Mouse (Mus musculus) ES-E14 (cell line): ENCODE measurements around the gene Xirp1. TPM values are rescaled to one million over a fixed set of nuclear protein-coding genes. Genes with fewer than 3 reads are reported as not detected.

Experiments used
- DNase-seq: peaks from one replicate; pipeline ENCODE4 v3.0.0-alpha.2; 2013; ENCODE audit warnings: low read depth, low spot score
- H3K27ac ChIP-seq: 2 replicates; pipeline ENCODE4 v1.5.1; 2012; ENCODE audit warnings: low read depth, mild to moderate bottlenecking, low read length, moderate library complexity, mixed read lengths; ENCODE audit not compliant: poor library complexity, insufficient read depth, severe bottlenecking
- H3K36me3 ChIP-seq: 2 replicates; pipeline ENCODE4 v1.6.1; 2012; ENCODE audit warnings: mild to moderate bottlenecking, low read length, moderate library complexity, mixed read lengths; ENCODE audit not compliant: control insufficient read depth, poor library complexity, insufficient read depth, severe bottlenecking
- H3K4me1 ChIP-seq, 2 experiments: fragments of 150-350 bp in 1 of 2; sonication (generic) in 1 of 2; 2 replicates each; pipeline ENCODE4 v1.6.1; 2012; ENCODE audit warnings: low read length in 2 of 2, mild to moderate bottlenecking in 1 of 2, mixed read lengths in 1 of 2; ENCODE audit not compliant: control insufficient read depth in 2 of 2, insufficient read depth in 2 of 2, poor library complexity in 1 of 2
- H3K4me3 ChIP-seq, 2 experiments: fragments of 150-350 bp in 1 of 2; sonication (generic) in 1 of 2; 2 replicates each; pipeline ENCODE4 v1.5.1; 2012; ENCODE audit warnings: low read length in 2 of 2, low read depth in 1 of 2, mild to moderate bottlenecking in 1 of 2, mixed read lengths in 1 of 2; ENCODE audit not compliant: insufficient read depth in 1 of 2, poor library complexity in 1 of 2, severe bottlenecking in 1 of 2
- H3K9ac ChIP-seq: 2 replicates; pipeline ENCODE4 v1.6.1; 2012; ENCODE audit warnings: low read depth, mild to moderate bottlenecking, low read length, mixed read lengths; ENCODE audit not compliant: poor library complexity, insufficient read depth, severe bottlenecking
- H3K9me3 ChIP-seq: fragments of 150-350 bp; sonication (generic); 2 replicates; pipeline ENCODE4 v1.6.1; 2012; ENCODE audit warnings: low read depth, mild to moderate bottlenecking, low read length; ENCODE audit not compliant: control insufficient read depth, insufficient read depth
- CHD2 ChIP-seq: IDR thresholded peaks from 2 replicates; pipeline ENCODE4 v1.6.1; 2014; ENCODE audit warnings: mild to moderate bottlenecking, low read depth, low read length, inconsistent platforms
- HCFC1 ChIP-seq: IDR thresholded peaks from 2 replicates; pipeline ENCODE4 v1.6.1; 2012; ENCODE audit warnings: low read length, inconsistent platforms, borderline replicate concordance; ENCODE audit not compliant: insufficient read depth
- MAFK ChIP-seq: IDR thresholded peaks from 2 replicates; pipeline ENCODE4 v1.6.1; 2014; ENCODE audit warnings: mild to moderate bottlenecking, low read depth, low read length, inconsistent platforms; ENCODE audit not compliant: insufficient read depth
- ZC3H11A ChIP-seq: IDR thresholded peaks from 2 replicates; pipeline ENCODE4 v1.6.1; 2012; ENCODE audit warnings: low read depth, mild to moderate bottlenecking, inconsistent platforms, low read length, borderline replicate concordance
- ZNF384 ChIP-seq: IDR thresholded peaks from 2 replicates; pipeline ENCODE4 v1.6.1; 2012; ENCODE audit warnings: low read depth, low read length, inconsistent platforms
- in situ Hi-C, 2 experiments: fragments of 600-800 bp; cut with MboI; formaldehyde crosslinking; loops; one replicate each; pipeline ENCODE4 v1.15.1; 2025; ENCODE audit warnings: low sequenced_read_pairs in 2 of 2, inconsistent platforms in 1 of 2; ENCODE audit not compliant: unreplicated experiment in 2 of 2
- total RNA-seq: library from RNA; depleted of rRNA; stranded (reverse); fragments of 300-350 nt; gene quantifications from 2 replicates; pipeline ENCODE4 v1.2.3, GENCODE M21; 2012

Gene Xirp1
- total RNA-seq, 1 experiment, result 0.13 TPM

GRCm38 (mm10) chr9:120034375-120034774 lies 11.0 kb upstream of the Xirp1 start:
- Histone ChIP-seq H3K4me1 (no peaks in the 10 kb centered on the region), H3K4me3 (no peak overlapping the region), H3K9ac (no peak overlapping the region), H3K9me3 (no peaks in the 10 kb centered on the region), H3K27ac (no peak overlapping the region), H3K36me3 (no peaks in the 10 kb centered on the region)
- no peak for DNase-seq
- in situ Hi-C loops, result no loop called here
- no peak for TF ChIP-seq HCFC1
- no peak for TF ChIP-seq ZC3H11A
- TF ChIP-seq CHD2, result no peak
- TF ChIP-seq MAFK, result no peak
- no peak for TF ChIP-seq ZNF384

- Histone ChIP-seq H3K27ac (no peak overlapping the region), H3K36me3 (no peaks in the 10 kb centered on the region), H3K4me1 (peaks cover 0 to under 1% of the 10 kb centered on the region in 2 experiments; a peak in 1 of 4 replicates), H3K9ac (no peak overlapping the region), H3K4me3 (no peak overlapping the region), H3K9me3 (no peaks in the 10 kb centered on the region)
- DNase-seq, result no peak
- no peak for TF ChIP-seq CHD2
- no peak for TF ChIP-seq ZNF384
- no peak for TF ChIP-seq ZC3H11A
- no peak for TF ChIP-seq HCFC1
- no peak for TF ChIP-seq MAFK
- in situ Hi-C loops, result no loop called here
Measured at GRCm38 (mm10) chr9:120032710-120033109, 9.3 kb upstream of the Xirp1 start.

- Histone ChIP-seq H3K9me3 (no peaks in the 10 kb centered on the region), H3K27ac (no peak overlapping the region), H3K36me3 (no peaks in the 10 kb centered on the region), H3K9ac (no peak overlapping the region), H3K4me3 (no peak overlapping the region), H3K4me1 (peaks cover 0 to 3% of the 10 kb centered on the region in 2 experiments; a peak in 1 of 4 replicates)
- in situ Hi-C loops, result no loop called here
- DNase-seq, result no peak
- TF ChIP-seq MAFK, result no peak
- TF ChIP-seq ZNF384, result no peak
- TF ChIP-seq ZC3H11A, result no peak
- no peak for TF ChIP-seq HCFC1
- TF ChIP-seq CHD2, result no peak
Measured at GRCm38 (mm10) chr9:120030421-120030820, 7.0 kb upstream of the Xirp1 start.

DNA sequence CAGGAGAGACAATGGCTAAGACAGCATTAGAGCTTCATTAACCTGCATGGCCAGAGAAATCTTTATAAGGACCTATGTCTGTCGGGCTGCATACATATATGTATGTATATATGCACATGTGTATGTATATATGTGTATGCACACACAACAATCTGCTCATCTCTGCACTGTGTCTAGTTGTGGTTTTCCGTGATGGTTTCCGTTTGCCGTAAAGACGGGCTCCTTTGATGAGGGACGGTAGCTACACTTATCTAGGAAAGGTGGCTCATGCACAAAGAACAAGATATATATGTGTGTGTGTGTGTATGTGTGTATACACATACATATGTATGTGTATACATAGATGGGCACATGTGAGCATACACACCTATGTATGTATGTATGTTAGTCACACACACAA lies 6.5 kb upstream of the Xirp1 start:
- no peak overlapping the region for H3K4me3 ChIP-seq
- in situ Hi-C loops, result loop anchor here (5.0 kb wide), 2 partner anchors 62 to 67 kb away; partner anchors contain the start of gene Ccr8 (in 1 of the 2)
- no peak for DNase-seq
- no peaks in the 10 kb centered on the region for H3K36me3 ChIP-seq
- H3K9ac ChIP-seq, result no peak overlapping the region
- peaks cover 0 to 3% of the 10 kb centered on the region in 2 experiments; a peak in 1 of 4 replicates for H3K4me1 ChIP-seq
- TF ChIP-seq CHD2 (no peak), MAFK (no peak), ZNF384 (no peak), ZC3H11A (no peak), HCFC1 (no peak)
- no peak overlapping the region for H3K27ac ChIP-seq
- H3K9me3 ChIP-seq, result no peaks in the 10 kb centered on the region

DNA sequence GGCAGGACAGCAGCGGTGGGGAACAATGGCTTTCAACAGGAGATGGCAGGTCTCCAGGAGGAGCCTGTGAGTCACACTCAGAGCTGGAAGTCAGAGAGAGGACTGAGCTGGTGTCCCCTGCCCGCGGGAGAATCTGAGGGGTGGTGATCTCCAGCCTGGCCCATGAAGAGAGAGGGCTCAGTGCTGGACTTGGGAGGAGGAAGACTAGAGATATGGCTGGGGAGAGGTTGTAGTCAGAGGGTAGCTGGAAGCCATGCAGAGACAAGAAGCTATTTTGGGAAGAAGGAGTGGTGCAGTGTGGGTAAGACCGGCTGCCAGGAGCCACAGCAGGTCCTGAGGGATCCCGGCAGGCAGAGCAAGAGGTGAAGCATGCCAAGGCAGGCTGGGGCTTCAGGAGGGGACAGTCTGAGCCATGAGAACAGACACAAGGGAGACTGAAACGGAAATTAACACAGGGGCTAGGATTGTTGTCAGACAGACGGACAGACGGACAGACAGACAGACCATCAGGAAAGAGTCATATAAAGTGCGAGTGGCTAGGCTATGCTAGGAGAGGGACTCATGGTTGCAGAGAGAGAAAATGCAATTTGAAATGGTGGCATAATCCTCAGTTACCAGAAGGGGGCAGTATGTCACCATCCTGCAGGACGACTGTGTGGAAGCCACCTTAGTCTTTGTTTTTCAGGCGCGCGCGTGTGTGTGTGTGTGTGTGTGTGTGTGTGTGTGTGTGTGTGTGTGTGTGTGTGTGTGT lies 4.2 kb upstream of the Xirp1 start:
- Histone ChIP-seq H3K4me1 (peaks cover 0 to 3% of the 10 kb centered on the region in 2 experiments; a peak in 1 of 4 replicates), H3K36me3 (no peaks in the 10 kb centered on the region), H3K9me3 (no peaks in the 10 kb centered on the region), H3K27ac (no peak overlapping the region), H3K4me3 (no peak overlapping the region), H3K9ac (no peak overlapping the region)
- TF ChIP-seq ZC3H11A, result peak; percentile 56; the same call in 1 of the 2 replicates
- TF ChIP-seq ZNF384, result no peak
- in situ Hi-C loops, result loop anchor here (5.0 kb wide), 2 partner anchors 65 to 70 kb away; partner anchors contain the start of gene Ccr8 (in 1 of the 2)
- DNase-seq, result peak; percentile 62
